Mouse (Mus musculus): ENCODE data around the gene 1700001C19Rik.

DNA sequence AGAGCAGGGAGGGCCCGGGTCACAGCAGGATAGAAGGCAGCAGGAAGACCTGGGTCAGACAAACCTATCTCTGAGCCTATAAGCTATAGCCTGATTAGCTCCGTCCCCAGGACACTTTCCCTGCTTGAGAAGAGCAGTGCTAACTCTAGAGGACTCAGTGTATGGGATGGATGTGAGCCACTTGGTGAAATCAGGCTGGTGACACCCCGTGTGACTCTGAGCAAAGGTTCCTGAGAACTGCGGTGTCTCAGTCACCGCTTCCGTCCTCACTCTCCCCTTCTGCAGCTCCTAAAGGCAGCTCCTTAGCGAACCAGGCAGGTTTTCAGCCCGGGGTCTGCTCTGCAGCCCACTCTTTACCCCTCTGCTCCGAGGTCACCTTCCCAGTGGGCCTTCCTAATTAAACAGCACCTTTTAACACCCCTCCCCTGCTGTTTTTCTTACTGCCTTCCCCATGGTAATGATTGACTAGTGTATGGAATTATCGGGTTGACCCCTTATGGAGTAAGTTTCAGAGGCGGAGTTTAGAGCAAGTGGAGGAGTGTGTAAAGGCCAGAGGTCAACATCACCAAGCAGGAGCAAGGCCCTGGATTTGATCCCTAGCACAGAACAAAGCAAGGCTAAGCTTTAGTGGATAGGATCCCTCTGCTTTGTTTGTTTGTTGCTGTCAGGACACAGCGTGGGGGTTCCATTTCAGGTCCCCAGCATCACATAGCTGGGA is 27.2 kb upstream of the 1700001C19Rik start:
- TF ChIP-seq POLR2A (IDR thresholded peaks at IDR 0.05; ENCODE audit: control insufficient read depth, extremely low read depth, insufficient read depth, low read length, poor library complexity): no peak
- no peak for TF ChIP-seq CTCF (IDR thresholded peaks at IDR 0.05; ENCODE audit: borderline replicate concordance, control insufficient read depth, extremely low read depth, insufficient read depth, low read length, poor library complexity)

All from thymus, adult 2 months (tissue).